Mouse (Mus musculus) large intestine, adult 2 months (tissue): ENCODE measurements around the gene Pom121. TPM values are rescaled to one million over a fixed set of nuclear protein-coding genes. Genes with fewer than 3 reads are reported as not detected.

ENCODE experiments used
- polyA plus RNA-seq: library from polyadenylated mRNA; depleted of rRNA; stranded (reverse); fragments of >200 nt; gene quantifications from 2 replicates; pipeline ENCODE4 v1.2.3, GENCODE M21; 2012; rRNA removed

Pom121 gene
- polyA plus RNA-seq, 1 experiment, result 13.7 TPM

Other genes with a start within 250 kb of the Pom121 start
- gene Tbl2, start 244.9 kb downstream of the Pom121 start, polyA plus RNA-seq, result 8.9 and 11.7 TPM in 2 replicates
- 26.3 and 28.4 TPM in 2 replicates for gene Bcl7b, start 226.3 kb downstream of the Pom121 start, polyA plus RNA-seq
- gene Baz1b, start 207.3 kb downstream of the Pom121 start, polyA plus RNA-seq, result 16.2 and 19.7 TPM in 2 replicates
- 2.8 and 3.7 TPM in 2 replicates for gene Fzd9, start 143.3 kb downstream of the Pom121 start, polyA plus RNA-seq
- not detected in 2 replicates for gene Fkbp6, start 44.5 kb downstream of the Pom121 start, polyA plus RNA-seq
- gene Trim50, start 41.3 kb downstream of the Pom121 start, polyA plus RNA-seq, result not detected in 2 replicates
- gene Nsun5, start 24.6 kb downstream of the Pom121 start, polyA plus RNA-seq, result 23.1 and 25.2 TPM in 2 replicates
- 4.1 and 7.6 TPM in 2 replicates for gene Hip1, start 150.6 kb upstream of the Pom121 start, polyA plus RNA-seq
- not detected in 2 replicates for gene Ccl26, start 169.0 kb upstream of the Pom121 start, polyA plus RNA-seq
- 0.30 and 2.4 TPM in 2 replicates for gene Ccl24, start 178.5 kb upstream of the Pom121 start, polyA plus RNA-seq
- gene Rhbdd2, start 238.1 kb upstream of the Pom121 start, polyA plus RNA-seq, result 15.9 and 17.3 TPM in 2 replicates